Mouse (Mus musculus) fibroblast of lung, adult 2 months (primary cell): ENCODE measurements around the gene Gpatch8.

Experiments
- DNase-seq: peaks from one replicate; pipeline ENCODE4 v3.0.0-alpha.2; 2011; ENCODE audit warnings: low read depth

Gpatch8 gene

GRCm38 (mm10) chr11:102434816-102435705 lies 121.1 kb downstream of the Gpatch8 start:
- DNase-seq = no peak

- no peak for DNase-seq
Measured at GRCm38 (mm10) chr11:102434406-102434805, 121.8 kb downstream of the Gpatch8 start.

- DNase-seq = no peak
Measured at GRCm38 (mm10) chr11:102433866-102434265, 122.3 kb downstream of the Gpatch8 start.

- no peak for DNase-seq
Measured at GRCm38 (mm10) chr11:102432896-102433295, 123.3 kb downstream of the Gpatch8 start.

GRCm38 (mm10) chr11:102432115-102432843 lies 123.9 kb downstream of the Gpatch8 start:
- DNase-seq = no peak

GRCm38 (mm10) chr11:102431728-102432114 lies 124.5 kb downstream of the Gpatch8 start:
- no peak for DNase-seq

- no peak for DNase-seq
Measured at GRCm38 (mm10) chr11:102431018-102431645, 125.1 kb downstream of the Gpatch8 start.

GRCm38 (mm10) chr11:102430121-102431017 lies 125.8 kb downstream of the Gpatch8 start, which contains the start of gene Grn:
TSS of gene Grn (plus strand) at chr11:102430315.
- DNase-seq = peak; percentile 96

GRCm38 (mm10) chr11:102429551-102429950 lies 126.6 kb downstream of the Gpatch8 start:
- no peak for DNase-seq

GRCm38 (mm10) chr11:102428981-102429540 lies 127.1 kb downstream of the Gpatch8 start:
- DNase-seq = no peak
